Mouse (Mus musculus): Measurements from ENCODE around the gene Ctbp2. TPM values are rescaled to one million over a fixed set of nuclear protein-coding genes. Genes with fewer than 3 reads are reported as not detected.

Gene Ctbp2
- total RNA-seq, 2 experiments from 2014 or later: 53.0 to 60.3 TPM

DNA sequence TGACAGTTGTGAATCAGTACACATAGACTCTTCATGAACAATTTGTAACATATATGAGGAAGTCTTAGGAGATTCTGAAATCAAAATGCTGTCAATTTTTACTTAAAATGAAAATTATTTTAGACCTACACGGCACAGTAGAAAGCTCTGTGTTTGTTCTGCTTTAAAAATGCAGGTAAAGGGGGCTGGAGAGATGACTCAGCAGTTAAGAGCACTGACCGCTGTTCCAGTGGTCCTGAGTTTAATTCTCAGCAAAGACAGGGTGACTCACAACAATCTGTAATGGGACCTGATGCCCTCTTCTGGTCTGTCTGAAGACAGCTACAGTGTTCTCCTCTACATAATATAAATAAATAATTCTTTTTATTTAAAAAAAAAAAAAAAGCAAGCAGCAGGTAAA, 158.4 kb downstream of the Ctbp2 start:
- no peak for DNase-seq (ENCODE audit: low spot score in 2 of 2)

DNA sequence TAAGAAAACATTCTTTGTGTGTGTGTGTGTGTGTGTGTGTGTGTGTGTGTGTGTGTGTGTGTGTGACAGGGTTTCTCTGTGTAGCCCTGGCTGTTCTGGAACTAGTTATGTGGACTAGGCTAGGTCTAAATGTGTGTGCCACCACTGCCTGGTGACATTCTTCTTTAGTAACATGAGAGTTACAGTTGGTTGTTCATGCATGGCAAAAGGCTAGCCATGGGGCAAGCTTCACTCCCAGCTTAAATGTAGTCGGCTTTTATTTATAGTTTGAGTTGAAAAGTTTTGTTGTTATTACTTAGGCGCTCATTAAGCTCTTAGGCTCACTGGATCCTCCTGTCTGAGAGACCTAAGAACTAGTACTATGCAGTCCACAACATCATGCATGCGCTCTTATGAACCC, 159.8 kb downstream of the Ctbp2 start:
- DNase-seq (ENCODE audit: low spot score in 2 of 2): no peak

DNA sequence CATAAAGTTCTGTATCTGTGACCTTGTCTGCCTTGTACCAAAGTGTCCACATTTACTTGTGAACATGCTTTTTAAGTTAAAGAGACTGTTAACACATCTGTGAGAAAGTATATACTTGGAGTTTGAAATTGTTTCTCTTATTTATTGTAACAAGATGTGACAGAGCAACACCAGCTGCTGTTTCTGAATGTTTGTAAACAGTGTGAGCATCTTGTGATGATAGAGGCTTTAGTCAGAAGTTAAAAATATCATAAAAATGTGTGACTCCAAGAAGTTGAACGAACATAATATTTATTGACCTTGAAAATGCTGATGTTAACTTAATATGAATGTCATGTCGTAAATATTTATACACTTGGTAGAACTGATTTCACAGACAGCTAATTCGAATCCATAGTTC, 173.5 kb downstream of the Ctbp2 start:
- DNase-seq (ENCODE audit: low spot score in 2 of 2): no peak

DNA sequence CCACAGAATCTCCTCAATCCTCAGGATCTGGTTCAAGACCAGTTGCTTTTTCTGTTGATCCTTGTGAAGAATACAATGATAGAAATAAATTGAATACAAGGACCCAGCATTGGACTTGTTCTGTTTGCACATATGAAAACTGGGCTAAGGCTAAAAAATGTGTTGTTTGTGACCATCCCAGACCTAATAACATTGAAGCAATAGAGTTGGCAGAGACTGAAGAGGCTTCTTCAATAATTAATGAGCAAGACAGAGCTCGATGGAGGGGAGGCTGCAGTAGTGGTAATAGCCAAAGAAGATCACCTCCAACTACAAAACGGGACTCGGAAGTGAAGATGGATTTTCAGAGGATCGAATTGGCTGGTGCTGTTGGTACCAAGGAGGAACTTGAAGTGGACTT, 174.2 kb downstream of the Ctbp2 start:
- DNase-seq (ENCODE audit: low spot score in 2 of 2): no peak

DNA sequence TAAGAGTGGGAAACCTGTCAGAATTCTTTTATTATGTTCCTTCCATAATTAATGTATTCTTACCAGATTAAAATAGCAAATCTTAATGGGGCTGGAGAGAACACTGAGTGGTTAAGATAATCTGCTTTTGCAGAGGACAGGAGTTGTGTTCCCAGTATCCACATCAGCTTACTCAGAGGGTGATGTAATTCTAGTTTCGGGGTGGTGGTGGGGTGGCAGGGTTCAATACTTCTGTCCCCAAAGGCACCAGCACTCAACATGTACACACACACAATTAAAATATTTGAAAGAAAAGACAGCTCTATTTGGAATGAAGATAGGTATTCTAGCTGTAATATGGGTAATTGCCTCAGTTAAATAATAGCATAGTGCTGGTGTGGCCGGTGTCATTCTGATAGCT, 183.6 kb downstream of the Ctbp2 start:
- no peak for DNase-seq (ENCODE audit: low spot score in 2 of 2)

DNA sequence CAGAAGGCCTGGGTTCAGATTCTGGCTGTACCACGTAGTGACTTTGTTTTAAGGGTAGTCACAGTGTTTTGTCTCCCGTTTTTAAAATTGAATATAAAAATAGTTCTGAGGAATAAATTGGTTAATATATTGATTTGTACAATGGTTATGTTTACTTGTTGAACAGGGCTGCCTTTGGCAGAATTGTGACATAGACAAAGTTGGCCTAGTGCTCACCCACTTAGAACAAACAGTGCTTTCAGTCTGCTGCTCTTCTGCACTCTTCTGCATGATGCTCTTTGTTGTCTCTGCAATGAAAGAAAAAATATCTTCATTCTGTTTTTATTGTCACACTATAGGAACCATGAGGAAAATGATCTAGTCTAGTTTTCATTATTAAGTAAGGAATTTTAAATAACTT, 185.0 kb downstream of the Ctbp2 start:
- DNase-seq (ENCODE audit: low spot score in 2 of 2): no peak

Other genes with a start within 250 kb of the Ctbp2 start
- 10 to 100 TPM; 25.1 to 28.4 TPM for gene Zranb1, start 193.2 kb downstream of the Ctbp2 start, total RNA-seq (2021)
- 100 to 1,000 TPM; 294 to 308 TPM for gene Fgfr2, start 1.0 kb downstream of the Ctbp2 start, total RNA-seq (2021)